Mouse (Mus musculus) G1E (cell line): ENCODE measurements around the gene Stx6.

Experiments
- CTCF ChIP-seq: IDR thresholded peaks from 2 replicates; pipeline ENCODE4 v1.5.1; 2012; ENCODE audit warnings: low read depth, low read length, inconsistent platforms, mixed read lengths
- GATA1 ChIP-seq: IDR thresholded peaks from 2 replicates; pipeline ENCODE4 v1.6.1; 2012; ENCODE audit warnings: borderline replicate concordance, low read length, inconsistent platforms, mixed read lengths
- POLR2AphosphoS5 ChIP-seq: IDR thresholded peaks from 2 replicates; pipeline ENCODE4 v1.6.1; 2012; ENCODE audit warnings: low read depth, low read length, inconsistent platforms; ENCODE audit not compliant: insufficient replicate concordance
- TAL1 ChIP-seq: conservative IDR thresholded peaks from 2 replicates; pipeline ENCODE4 v1.6.1; 2012; ENCODE audit warnings: low read depth, low read length, inconsistent platforms, mixed read lengths

- TF ChIP-seq CTCF: no peak
- no peak for TF ChIP-seq TAL1
- no peak for TF ChIP-seq GATA1
- no peak for TF ChIP-seq POLR2AphosphoS5
These were observed 54.6 kb downstream of the Stx6 start for GRCm38 (mm10) chr1:155212936-155213774.
